Mouse (Mus musculus): ENCODE results near the gene Gm37240. TPM values are rescaled to one million over a fixed set of nuclear protein-coding genes. Genes with fewer than 3 reads are reported as not detected.

The Gm37240 gene
- polyA plus RNA-seq, 1 experiment from 2014 or later = 0.21 TPM

DNA sequence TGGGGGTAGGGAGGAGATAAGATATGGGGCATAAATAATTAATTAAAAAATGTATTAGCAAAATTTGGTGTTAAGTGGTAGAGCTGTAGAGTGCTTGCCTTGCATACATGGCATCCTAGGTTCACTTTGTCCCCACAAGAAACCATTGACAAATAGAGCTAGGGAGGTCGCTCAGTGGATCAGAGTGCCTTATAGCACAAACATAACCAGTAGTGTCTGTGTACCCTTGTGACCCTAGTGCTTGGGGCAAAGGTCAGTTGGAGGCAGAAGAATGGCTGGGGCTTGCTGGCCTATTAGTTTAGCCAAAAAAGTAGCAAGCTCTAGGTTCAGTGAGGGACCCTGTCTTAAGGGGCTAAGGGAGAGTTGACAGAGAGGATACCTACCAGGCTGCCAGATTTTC, 1026.6 kb downstream of the Gm37240 start:
- H3K9ac ChIP-seq = no peak overlapping the region
- no peak overlapping the region for H3K4me2 ChIP-seq
- H3K4me3 ChIP-seq (replicated peaks) = no peak overlapping the region
- H3K4me1 ChIP-seq (replicated peaks) = peaks cover 19% of the 10 kb centered on the region
- DNase-seq (no peak), ATAC-seq (ENCODE audit: low read depth) (peak; percentile 71)
- H3K36me3 ChIP-seq = no peaks in the 10 kb centered on the region
- H3K27ac ChIP-seq = no peak overlapping the region
- H3K27me3 ChIP-seq = no peaks in the 10 kb centered on the region
- no peaks in the 10 kb centered on the region for H3K9me3 ChIP-seq (replicated peaks)
- WGBS (ENCODE audit: insufficient replicate concordance) = 69% methylated on average over 1 of the region's 1 CpGs

DNA sequence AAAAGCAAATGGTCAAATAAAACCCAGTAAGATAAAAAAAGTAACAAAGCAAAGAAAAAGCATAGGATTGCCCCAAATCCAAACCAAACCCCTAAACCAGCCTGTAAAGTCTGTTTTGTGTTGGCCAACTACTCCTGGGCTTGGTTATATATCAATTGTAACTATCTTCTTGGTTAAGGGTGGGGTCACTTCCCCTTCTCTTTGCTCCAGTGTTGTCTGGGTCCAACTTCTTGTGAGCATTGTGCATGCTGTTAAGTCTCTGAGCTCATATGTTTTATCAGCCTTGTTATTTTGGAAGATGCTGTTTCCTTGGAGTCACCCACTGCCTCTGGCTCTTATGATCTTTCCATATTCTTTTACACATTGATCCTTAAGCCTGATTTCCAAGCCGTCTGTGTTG, 1032.9 kb downstream of the Gm37240 start:
- WGBS (ENCODE audit: insufficient replicate concordance) = 61% methylated on average over 1 of the region's 1 CpGs

DNA sequence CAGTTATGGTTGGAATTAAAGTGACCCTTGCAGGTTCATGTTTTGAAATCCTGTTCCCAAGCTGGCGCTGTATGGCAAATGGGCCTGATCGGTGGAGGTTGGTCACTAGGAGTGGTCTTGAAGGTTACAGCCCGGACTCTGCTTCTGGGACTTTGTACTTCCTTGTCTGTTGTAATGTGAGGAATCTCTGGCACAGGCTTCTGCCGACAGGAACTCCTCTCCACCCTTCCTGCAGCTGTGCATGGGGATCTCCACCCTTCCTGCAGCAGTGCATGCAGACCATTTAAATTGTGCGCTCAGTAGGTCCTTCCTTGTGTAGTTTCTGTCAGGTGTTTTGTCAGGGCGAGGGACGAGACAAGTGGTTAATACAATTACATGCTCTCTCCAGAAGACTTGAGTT, 1034.4 kb downstream of the Gm37240 start:
- H3K4me1 ChIP-seq (replicated peaks) = peaks cover 32% of the 10 kb centered on the region
- no peaks in the 10 kb centered on the region for H3K36me3 ChIP-seq
- H3K27me3 ChIP-seq = no peaks in the 10 kb centered on the region
- 41% methylated on average over 7 of the region's 7 CpGs for WGBS (ENCODE audit: insufficient replicate concordance)
- H3K9ac ChIP-seq = no peak overlapping the region
- H3K9me3 ChIP-seq (replicated peaks) = no peaks in the 10 kb centered on the region
- H3K4me3 ChIP-seq (replicated peaks) = no peak overlapping the region
- ATAC-seq (ENCODE audit: low read depth) = no peak
- DNase-seq = no peak
- no peak overlapping the region for H3K27ac ChIP-seq
- H3K4me2 ChIP-seq = no peak overlapping the region

More for the DNA sequence above, 1032.9 kb downstream of the Gm37240 start:
- Histone ChIP-seq H3K9me3 (replicated peaks) (no peaks in the 10 kb centered on the region), H3K27ac (no peak overlapping the region), H3K27me3 (no peaks in the 10 kb centered on the region), H3K36me3 (no peaks in the 10 kb centered on the region), H3K4me2 (no peak overlapping the region), H3K4me3 (replicated peaks) (no peak overlapping the region), H3K9ac (no peak overlapping the region), H3K4me1 (replicated peaks) (peaks cover 32% of the 10 kb centered on the region)
- no peak for ATAC-seq (ENCODE audit: low read depth)
- DNase-seq = no peak

DNA sequence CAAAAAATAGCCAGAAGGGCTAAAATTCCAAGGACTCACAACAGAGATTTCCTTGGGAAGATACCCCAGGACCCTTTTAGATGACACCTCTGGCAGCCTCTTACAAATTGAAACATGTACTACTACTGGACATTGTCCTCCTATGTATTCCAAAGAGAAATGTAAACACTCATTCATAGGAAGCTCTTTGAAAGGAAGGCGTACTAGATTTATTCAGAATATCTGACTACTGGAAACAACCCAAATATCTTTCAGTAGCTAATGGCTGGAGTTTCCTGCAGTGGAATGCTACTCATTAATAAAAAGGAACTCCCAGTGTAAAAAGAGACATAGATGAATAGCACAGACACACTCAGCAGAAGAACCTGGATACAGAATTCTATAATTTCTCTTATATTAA, 1035.5 kb downstream of the Gm37240 start:
- no peak overlapping the region for H3K4me2 ChIP-seq
- H3K27me3 ChIP-seq = no peaks in the 10 kb centered on the region
- peaks cover 34% of the 10 kb centered on the region for H3K4me1 ChIP-seq (replicated peaks)
- 62% methylated on average over 1 of the region's 1 CpGs for WGBS (ENCODE audit: insufficient replicate concordance)
- no peaks in the 10 kb centered on the region for H3K9me3 ChIP-seq (replicated peaks)
- H3K27ac ChIP-seq = no peak overlapping the region
- DNase-seq (no peak), ATAC-seq (ENCODE audit: low read depth) (no peak)
- H3K36me3 ChIP-seq = no peaks in the 10 kb centered on the region
- no peak overlapping the region for H3K9ac ChIP-seq
- H3K4me3 ChIP-seq (replicated peaks) = no peak overlapping the region

GRCm38 (mm10) chr3:84850418-84850817, 1036.9 kb downstream of the Gm37240 start:
- Histone ChIP-seq H3K36me3 (no peaks in the 10 kb centered on the region), H3K9me3 (replicated peaks) (no peaks in the 10 kb centered on the region), H3K27ac (no peak overlapping the region), H3K4me1 (replicated peaks) (peaks cover 39% of the 10 kb centered on the region), H3K4me3 (replicated peaks) (no peak overlapping the region), H3K27me3 (no peaks in the 10 kb centered on the region), H3K4me2 (no peak overlapping the region), H3K9ac (no peak overlapping the region)
- ATAC-seq (ENCODE audit: low read depth) (no peak), DNase-seq (no peak)
- 69% methylated on average over 1 of the region's 1 CpGs for WGBS (ENCODE audit: insufficient replicate concordance)

- peaks cover 33% of the 10 kb centered on the region for H3K4me1 ChIP-seq (replicated peaks)
- no peak overlapping the region for H3K27ac ChIP-seq
- DNase-seq = peak; percentile 8
- no peak overlapping the region for H3K9ac ChIP-seq
- no peak overlapping the region for H3K4me2 ChIP-seq
- WGBS (ENCODE audit: insufficient replicate concordance) = 35% methylated on average over 4 of the region's 4 CpGs
- no peaks in the 10 kb centered on the region for H3K9me3 ChIP-seq (replicated peaks)
- no peaks in the 10 kb centered on the region for H3K27me3 ChIP-seq
- no peaks in the 10 kb centered on the region for H3K36me3 ChIP-seq
- peak; percentile 39; the same call in 1 of the 2 replicates for ATAC-seq (ENCODE audit: low read depth)
- H3K4me3 ChIP-seq (replicated peaks) = no peak overlapping the region
These were observed 1038.5 kb downstream of the Gm37240 start for GRCm38 (mm10) chr3:84848798-84849197.

- WGBS (ENCODE audit: insufficient replicate concordance) = 30% methylated on average over 1 of the region's 1 CpGs
- H3K27ac ChIP-seq = no peak overlapping the region
- H3K36me3 ChIP-seq = no peaks in the 10 kb centered on the region
- no peaks in the 10 kb centered on the region for H3K27me3 ChIP-seq
- no peak for ATAC-seq (ENCODE audit: low read depth)
- no peaks in the 10 kb centered on the region for H3K9me3 ChIP-seq (replicated peaks)
- no peak overlapping the region for H3K4me2 ChIP-seq
- H3K9ac ChIP-seq = no peak overlapping the region
- peaks cover 15% of the 10 kb centered on the region for H3K4me1 ChIP-seq (replicated peaks)
- H3K4me3 ChIP-seq (replicated peaks) = no peak overlapping the region
- peak; percentile 23 for DNase-seq
These were observed 1043.7 kb downstream of the Gm37240 start for GRCm38 (mm10) chr3:84843594-84843993.

DNA sequence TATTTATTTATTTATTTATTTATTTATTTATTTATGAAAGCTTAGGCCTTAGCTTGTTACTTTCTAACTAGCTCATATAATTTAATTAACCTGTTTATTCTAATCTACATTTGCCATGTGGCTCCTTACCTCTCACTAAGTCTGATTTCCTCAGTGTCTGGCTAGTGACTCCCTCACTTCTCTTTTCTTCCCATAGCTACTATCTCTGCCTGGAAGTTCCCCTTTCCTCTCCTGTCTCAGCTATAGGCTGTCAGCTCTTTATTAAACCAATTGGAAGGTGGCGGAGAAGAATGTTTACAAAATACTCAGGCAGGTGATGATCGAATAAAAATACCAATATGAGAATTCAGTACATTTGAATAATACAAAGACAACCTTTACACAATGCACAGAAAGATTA, 1044.5 kb downstream of the Gm37240 start:
- Histone ChIP-seq H3K27ac (no peak overlapping the region), H3K4me3 (replicated peaks) (no peak overlapping the region), H3K4me2 (no peak overlapping the region), H3K27me3 (no peaks in the 10 kb centered on the region), H3K36me3 (no peaks in the 10 kb centered on the region), H3K4me1 (replicated peaks) (peaks cover 10% of the 10 kb centered on the region; the same call in 1 of the 2 replicates), H3K9ac (no peak overlapping the region), H3K9me3 (replicated peaks) (no peaks in the 10 kb centered on the region)
- DNase-seq (no peak), ATAC-seq (ENCODE audit: low read depth) (no peak)
- WGBS (ENCODE audit: insufficient replicate concordance) = 60% methylated on average over 2 of the region's 2 CpGs

GRCm38 (mm10) chr3:84841271-84841670, 1046.0 kb downstream of the Gm37240 start:
- no peak for ATAC-seq (ENCODE audit: low read depth)
- no peak overlapping the region for H3K4me2 ChIP-seq
- no peak overlapping the region for H3K4me3 ChIP-seq (replicated peaks)
- no peaks in the 10 kb centered on the region for H3K9me3 ChIP-seq (replicated peaks)
- no peak overlapping the region for H3K9ac ChIP-seq
- DNase-seq = no peak
- no peaks in the 10 kb centered on the region for H3K27me3 ChIP-seq
- H3K36me3 ChIP-seq = 0 out of 2 replicates have a peak, but pooled peaks cover 3% of the 10 kb centered on the region
- WGBS (ENCODE audit: insufficient replicate concordance) = 75% methylated on average over 4 of the region's 4 CpGs
- no peak overlapping the region for H3K27ac ChIP-seq
- H3K4me1 ChIP-seq (replicated peaks) = peaks cover 7% of the 10 kb centered on the region; the same call in 1 of the 2 replicates

- no peaks in the 10 kb centered on the region for H3K27me3 ChIP-seq
- WGBS (ENCODE audit: insufficient replicate concordance) = 74% methylated on average over 5 of the region's 5 CpGs
- 0 out of 2 replicates have a peak, but pooled peaks cover 3% of the 10 kb centered on the region for H3K36me3 ChIP-seq
- DNase-seq = no peak
- no peak overlapping the region for H3K4me3 ChIP-seq (replicated peaks)
- no peaks in the 10 kb centered on the region for H3K9me3 ChIP-seq (replicated peaks)
- peaks cover 11% of the 10 kb centered on the region; the same call in 1 of the 2 replicates for H3K4me1 ChIP-seq (replicated peaks)
- ATAC-seq (ENCODE audit: low read depth) = no peak
- no peak overlapping the region for H3K4me2 ChIP-seq
- H3K9ac ChIP-seq = no peak overlapping the region
- H3K27ac ChIP-seq = no peak overlapping the region
These were observed 1047.8 kb downstream of the Gm37240 start for GRCm38 (mm10) chr3:84839499-84839898.

- Histone ChIP-seq H3K27ac (no peak overlapping the region), H3K36me3 (0 out of 2 replicates have a peak, but pooled peaks cover 3% of the 10 kb centered on the region), H3K9me3 (replicated peaks) (no peaks in the 10 kb centered on the region), H3K9ac (no peak overlapping the region), H3K4me2 (no peak overlapping the region), H3K27me3 (no peaks in the 10 kb centered on the region), H3K4me3 (replicated peaks) (no peak overlapping the region), H3K4me1 (replicated peaks) (peaks cover 14% of the 10 kb centered on the region)
- ATAC-seq (ENCODE audit: low read depth) (no peak), DNase-seq (no peak)
- 70% methylated on average over 3 of the region's 3 CpGs for WGBS (ENCODE audit: insufficient replicate concordance)
These were observed 1049.3 kb downstream of the Gm37240 start for GRCm38 (mm10) chr3:84837984-84838383.

DNA sequence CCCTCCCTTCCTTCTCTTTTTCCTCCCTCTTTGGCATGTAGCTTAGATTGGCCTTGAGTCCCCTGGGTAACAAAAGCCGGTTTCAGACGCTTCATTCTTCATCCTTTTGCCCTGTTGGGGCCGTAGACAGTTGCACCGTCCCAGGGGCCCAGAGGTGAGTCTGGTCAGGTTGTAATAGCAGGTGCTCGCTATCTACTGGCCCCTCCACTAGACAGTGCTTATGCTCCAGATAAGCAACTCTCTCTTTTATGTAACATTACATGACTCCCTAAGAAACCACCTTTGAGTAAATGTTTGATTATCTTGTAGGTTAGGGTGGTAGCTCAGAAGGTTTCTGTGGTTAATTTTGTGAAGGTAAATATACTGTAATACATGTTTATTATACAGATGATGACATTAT, 1051.3 kb downstream of the Gm37240 start:
- no peak overlapping the region for H3K4me3 ChIP-seq (replicated peaks)
- 47% methylated on average over 5 of the region's 5 CpGs for WGBS (ENCODE audit: insufficient replicate concordance)
- ATAC-seq (ENCODE audit: low read depth) (peak; percentile 57; the same call in 1 of the 2 replicates), DNase-seq (no peak)
- no peak overlapping the region for H3K27ac ChIP-seq
- 0 out of 2 replicates have a peak, but pooled peaks cover 3% of the 10 kb centered on the region for H3K36me3 ChIP-seq
- H3K4me1 ChIP-seq (replicated peaks) = peaks cover 14% of the 10 kb centered on the region
- H3K9ac ChIP-seq = no peak overlapping the region
- H3K27me3 ChIP-seq = no peaks in the 10 kb centered on the region
- H3K9me3 ChIP-seq (replicated peaks) = no peaks in the 10 kb centered on the region
- no peak overlapping the region for H3K4me2 ChIP-seq

Data from liver, embryonic 13.5 days (tissue).